Mouse (Mus musculus): ENCODE measurements at regions not wholly inside any gene's neighbourhood (a gene's known extent, or its start where the extent isn't known, plus 50 kb on each side); places are given as distances from the start of the nearest gene placed in this dataset.

GRCm38 (mm10) chr3:149246935-149247625 lies 256.7 kb upstream of the Adgrl2 start:
- DNase-seq (ENCODE audit: extremely low spot score, low spot score): no peak
- no peak overlapping the region for H3K27ac ChIP-seq
- peaks cover 30% of the 10 kb centered on the region for H3K4me1 ChIP-seq
- no peaks in the 10 kb centered on the region for H3K36me3 ChIP-seq (replicated peaks)
- H3K27me3 ChIP-seq (ENCODE audit: poor library complexity, severe bottlenecking): peaks cover 36% of the 10 kb centered on the region
- H3K9me3 ChIP-seq: no peaks in the 10 kb centered on the region
- no peak overlapping the region for H3K4me3 ChIP-seq
- WGBS: 71% methylated on average over 10 of the region's 10 CpGs

- no peak for DNase-seq (ENCODE audit: extremely low spot score, low spot score)
- no peaks in the 10 kb centered on the region for H3K9me3 ChIP-seq
- no peaks in the 10 kb centered on the region for H3K27me3 ChIP-seq (ENCODE audit: poor library complexity, severe bottlenecking)
- no peak overlapping the region for H3K27ac ChIP-seq
- 0 out of 2 replicates have a peak, but pooled peaks cover 2% of the 10 kb centered on the region for H3K4me1 ChIP-seq
- H3K4me3 ChIP-seq: no peak overlapping the region
- WGBS: 91% methylated on average over 3 of the region's 3 CpGs
- no peaks in the 10 kb centered on the region for H3K36me3 ChIP-seq (replicated peaks)
Observed at GRCm38 (mm10) chr3:149239664-149240063, 249.3 kb upstream of the Adgrl2 start.

- 93% methylated on average over 5 of the region's 5 CpGs for WGBS
- no peaks in the 10 kb centered on the region for H3K27me3 ChIP-seq (ENCODE audit: poor library complexity, severe bottlenecking)
Observed at GRCm38 (mm10) chr3:149238076-149238475, 247.7 kb upstream of the Adgrl2 start.

GRCm38 (mm10) chr3:149235183-149235582 lies 244.8 kb upstream of the Adgrl2 start:
- Histone ChIP-seq H3K27me3 (ENCODE audit: poor library complexity, severe bottlenecking) (no peaks in the 10 kb centered on the region), H3K9me3 (no peaks in the 10 kb centered on the region), H3K4me3 (no peak overlapping the region), H3K4me1 (0 out of 2 replicates have a peak, but pooled peaks cover 2% of the 10 kb centered on the region), H3K36me3 (replicated peaks) (no peaks in the 10 kb centered on the region), H3K27ac (no peak overlapping the region)
- WGBS: 96% methylated on average over 3 of the region's 3 CpGs
- no peak for DNase-seq (ENCODE audit: extremely low spot score, low spot score)

More at GRCm38 (mm10) chr3:149238076-149238475, 247.7 kb upstream of the Adgrl2 start:
- no peak for DNase-seq (ENCODE audit: extremely low spot score, low spot score)
- Histone ChIP-seq H3K27ac (no peak overlapping the region), H3K36me3 (replicated peaks) (no peaks in the 10 kb centered on the region), H3K4me1 (0 out of 2 replicates have a peak, but pooled peaks cover 2% of the 10 kb centered on the region), H3K4me3 (no peak overlapping the region), H3K9me3 (no peaks in the 10 kb centered on the region)

- 85% methylated on average over 8 of the region's 8 CpGs for WGBS
- H3K36me3 ChIP-seq (replicated peaks): no peaks in the 10 kb centered on the region
- H3K9me3 ChIP-seq: no peaks in the 10 kb centered on the region
- H3K4me3 ChIP-seq: no peak overlapping the region
- DNase-seq (ENCODE audit: extremely low spot score, low spot score): no peak
- no peaks in the 10 kb centered on the region for H3K27me3 ChIP-seq (ENCODE audit: poor library complexity, severe bottlenecking)
- no peaks in the 10 kb centered on the region for H3K4me1 ChIP-seq
- H3K27ac ChIP-seq: no peak overlapping the region
Observed at GRCm38 (mm10) chr3:149233691-149234131, 243.4 kb upstream of the Adgrl2 start.

- Histone ChIP-seq H3K36me3 (replicated peaks) (no peaks in the 10 kb centered on the region), H3K9me3 (no peaks in the 10 kb centered on the region), H3K27ac (no peak overlapping the region), H3K4me3 (no peak overlapping the region), H3K27me3 (ENCODE audit: poor library complexity, severe bottlenecking) (no peaks in the 10 kb centered on the region), H3K4me1 (no peaks in the 10 kb centered on the region)
- WGBS: 89% methylated on average over 7 of the region's 7 CpGs
- DNase-seq (ENCODE audit: extremely low spot score, low spot score): no peak
Observed at GRCm38 (mm10) chr3:149233191-149233641, 242.9 kb upstream of the Adgrl2 start.

GRCm38 (mm10) chr3:149231346-149231745 lies 241.0 kb upstream of the Adgrl2 start:
- WGBS: 93% methylated on average over 3 of the region's 3 CpGs
- Histone ChIP-seq H3K9me3 (no peaks in the 10 kb centered on the region), H3K36me3 (replicated peaks) (no peaks in the 10 kb centered on the region), H3K4me3 (no peak overlapping the region), H3K27ac (no peak overlapping the region), H3K4me1 (no peaks in the 10 kb centered on the region), H3K27me3 (ENCODE audit: poor library complexity, severe bottlenecking) (no peaks in the 10 kb centered on the region)
- no peak for DNase-seq (ENCODE audit: extremely low spot score, low spot score)

- no peaks in the 10 kb centered on the region for H3K27me3 ChIP-seq (ENCODE audit: poor library complexity, severe bottlenecking)
- no peak overlapping the region for H3K4me3 ChIP-seq
- H3K27ac ChIP-seq: no peak overlapping the region
- no peak for DNase-seq (ENCODE audit: extremely low spot score, low spot score)
- no peaks in the 10 kb centered on the region for H3K4me1 ChIP-seq
- no peaks in the 10 kb centered on the region for H3K9me3 ChIP-seq
- no peaks in the 10 kb centered on the region for H3K36me3 ChIP-seq (replicated peaks)
- 83% methylated on average over 5 of the region's 5 CpGs for WGBS
Observed at GRCm38 (mm10) chr3:149227556-149227955, 237.2 kb upstream of the Adgrl2 start.

GRCm38 (mm10) chr3:149226723-149227122 lies 236.4 kb upstream of the Adgrl2 start:
- no peak overlapping the region for H3K4me3 ChIP-seq
- H3K9me3 ChIP-seq: no peaks in the 10 kb centered on the region
- no peaks in the 10 kb centered on the region for H3K4me1 ChIP-seq
- no peak overlapping the region for H3K27ac ChIP-seq
- no peaks in the 10 kb centered on the region for H3K27me3 ChIP-seq (ENCODE audit: poor library complexity, severe bottlenecking)
- DNase-seq (ENCODE audit: extremely low spot score, low spot score): no peak
- WGBS: 91% methylated on average over 4 of the region's 4 CpGs
- no peaks in the 10 kb centered on the region for H3K36me3 ChIP-seq (replicated peaks)

GRCm38 (mm10) chr3:149225684-149226083 lies 235.3 kb upstream of the Adgrl2 start:
- DNase-seq (ENCODE audit: extremely low spot score, low spot score): no peak
- Histone ChIP-seq H3K27me3 (ENCODE audit: poor library complexity, severe bottlenecking) (peaks cover 6% of the 10 kb centered on the region; the same call in 1 of the 2 replicates), H3K27ac (no peak overlapping the region), H3K4me1 (peaks cover 4% of the 10 kb centered on the region), H3K36me3 (replicated peaks) (no peaks in the 10 kb centered on the region), H3K4me3 (no peak overlapping the region), H3K9me3 (no peaks in the 10 kb centered on the region)
- WGBS: 94% methylated on average over 17 of the region's 17 CpGs

- Histone ChIP-seq H3K9me3 (no peaks in the 10 kb centered on the region), H3K4me1 (peaks cover 18% of the 10 kb centered on the region), H3K36me3 (replicated peaks) (no peaks in the 10 kb centered on the region), H3K4me3 (no peak overlapping the region), H3K27ac (no peak overlapping the region), H3K27me3 (ENCODE audit: poor library complexity, severe bottlenecking) (peaks cover 15% of the 10 kb centered on the region)
- WGBS: 93% methylated on average over 4 of the region's 4 CpGs
- no peak for DNase-seq (ENCODE audit: extremely low spot score, low spot score)
Observed at GRCm38 (mm10) chr3:149224271-149224670, 233.9 kb upstream of the Adgrl2 start.

GRCm38 (mm10) chr3:149223776-149224175 lies 233.4 kb upstream of the Adgrl2 start:
- H3K27me3 ChIP-seq (ENCODE audit: poor library complexity, severe bottlenecking): peaks cover 15% of the 10 kb centered on the region
- H3K27ac ChIP-seq: no peak overlapping the region
- no peaks in the 10 kb centered on the region for H3K9me3 ChIP-seq
- H3K4me1 ChIP-seq: peaks cover 23% of the 10 kb centered on the region
- WGBS: 90% methylated on average over 5 of the region's 5 CpGs
- H3K4me3 ChIP-seq: no peak overlapping the region
- H3K36me3 ChIP-seq (replicated peaks): no peaks in the 10 kb centered on the region
- DNase-seq (ENCODE audit: extremely low spot score, low spot score): no peak

- H3K9me3 ChIP-seq: no peaks in the 10 kb centered on the region
- WGBS: 76% methylated on average over 4 of the region's 4 CpGs
- no peak overlapping the region for H3K27ac ChIP-seq
- no peak for DNase-seq (ENCODE audit: extremely low spot score, low spot score)
- no peaks in the 10 kb centered on the region for H3K36me3 ChIP-seq (replicated peaks)
- no peak overlapping the region for H3K4me3 ChIP-seq
- peaks cover 33% of the 10 kb centered on the region for H3K4me1 ChIP-seq
- H3K27me3 ChIP-seq (ENCODE audit: poor library complexity, severe bottlenecking): peaks cover 15% of the 10 kb centered on the region
Observed at GRCm38 (mm10) chr3:149220958-149221357, 230.6 kb upstream of the Adgrl2 start.
